Mouse (Mus musculus): ENCODE results near the gene Lrrc15.

Gene Lrrc15

DNA sequence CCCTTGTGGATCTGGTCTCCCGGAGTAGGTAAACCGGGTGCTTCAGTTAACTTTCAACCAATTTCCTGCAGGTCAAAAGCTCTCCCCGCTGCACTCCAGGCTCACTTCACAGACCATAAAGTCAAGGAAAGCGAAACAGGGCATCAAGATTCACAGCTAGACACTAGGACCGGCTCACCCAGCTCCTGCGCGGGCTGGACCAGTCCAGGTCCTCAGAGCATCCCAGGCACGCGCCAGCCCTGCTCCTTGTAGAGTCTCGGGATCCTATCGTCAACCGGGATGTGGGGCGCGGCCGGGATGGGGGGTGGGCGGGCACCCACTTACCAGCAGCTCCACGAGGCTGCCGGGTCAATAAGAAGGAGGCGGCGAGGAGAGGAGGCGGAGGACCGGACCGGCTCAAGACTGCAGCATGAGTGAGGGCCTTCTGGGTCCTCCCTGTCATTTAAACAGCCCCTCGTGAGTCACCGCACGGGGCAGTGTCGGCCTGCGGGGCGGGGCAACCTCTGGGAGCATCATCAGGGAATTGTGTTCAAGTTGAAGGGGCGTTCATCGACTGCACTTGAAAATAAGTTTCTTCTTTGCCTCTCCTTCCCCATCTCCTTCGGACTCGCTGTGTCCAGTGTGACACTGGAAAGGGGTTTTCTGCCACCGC, at the start of gene Lrrc15:
TSS of gene Lrrc15 (minus strand) at position 413 of the 652 bp plus-strand sequence.
- no peak for DNase-seq (ENCODE audit: low read depth)

DNA sequence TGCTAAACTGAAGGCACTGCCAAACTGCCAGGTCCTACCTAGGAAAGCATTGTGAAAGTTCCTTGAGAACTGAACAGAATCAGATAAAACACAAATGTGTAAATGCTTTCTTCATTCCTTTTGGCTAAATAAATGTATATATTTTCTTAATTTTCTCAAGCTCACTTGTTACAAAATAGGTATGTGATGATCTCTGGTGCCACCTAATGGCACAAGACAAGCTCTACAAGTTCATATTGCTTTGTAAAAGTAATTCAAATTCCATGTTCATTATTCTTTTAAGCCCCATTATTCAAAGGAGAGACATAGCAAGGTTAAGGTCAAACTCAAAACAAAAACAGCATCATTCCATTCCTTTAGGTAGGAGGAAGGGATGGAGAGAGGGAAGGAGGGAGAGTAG, 31.2 kb upstream of the Lrrc15 start:
- peak; percentile 53 for DNase-seq (ENCODE audit: low read depth)

GRCm38 (mm10) chr16:30310647-30311046, 27.6 kb upstream of the Lrrc15 start, which contains the start of gene Gp5:
TSS of gene Gp5 (minus strand) at chr16:30310779.
- no peak for DNase-seq (ENCODE audit: low read depth)

DNA sequence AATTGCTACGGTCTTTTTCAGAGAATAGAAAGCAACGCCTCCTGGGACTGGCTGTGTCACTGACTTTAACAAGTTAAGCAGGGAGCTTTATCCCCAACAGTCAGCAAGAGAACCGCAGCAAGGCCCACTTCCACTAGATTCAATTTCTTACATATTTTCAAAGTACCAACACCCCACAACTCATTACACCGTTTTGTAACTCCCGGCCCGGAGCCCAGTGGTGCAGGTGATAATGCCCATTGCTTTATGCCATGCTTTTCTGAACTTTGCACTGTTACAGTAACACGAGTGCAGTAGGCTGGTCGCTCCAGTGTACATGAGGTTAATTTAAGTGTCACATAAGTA, 27.1 kb upstream of the Lrrc15 start:
- no peak for DNase-seq (ENCODE audit: low read depth)

- peak; percentile 40 for DNase-seq (ENCODE audit: low read depth)
Measured at GRCm38 (mm10) chr16:30309395-30310170, 26.5 kb upstream of the Lrrc15 start.

DNA sequence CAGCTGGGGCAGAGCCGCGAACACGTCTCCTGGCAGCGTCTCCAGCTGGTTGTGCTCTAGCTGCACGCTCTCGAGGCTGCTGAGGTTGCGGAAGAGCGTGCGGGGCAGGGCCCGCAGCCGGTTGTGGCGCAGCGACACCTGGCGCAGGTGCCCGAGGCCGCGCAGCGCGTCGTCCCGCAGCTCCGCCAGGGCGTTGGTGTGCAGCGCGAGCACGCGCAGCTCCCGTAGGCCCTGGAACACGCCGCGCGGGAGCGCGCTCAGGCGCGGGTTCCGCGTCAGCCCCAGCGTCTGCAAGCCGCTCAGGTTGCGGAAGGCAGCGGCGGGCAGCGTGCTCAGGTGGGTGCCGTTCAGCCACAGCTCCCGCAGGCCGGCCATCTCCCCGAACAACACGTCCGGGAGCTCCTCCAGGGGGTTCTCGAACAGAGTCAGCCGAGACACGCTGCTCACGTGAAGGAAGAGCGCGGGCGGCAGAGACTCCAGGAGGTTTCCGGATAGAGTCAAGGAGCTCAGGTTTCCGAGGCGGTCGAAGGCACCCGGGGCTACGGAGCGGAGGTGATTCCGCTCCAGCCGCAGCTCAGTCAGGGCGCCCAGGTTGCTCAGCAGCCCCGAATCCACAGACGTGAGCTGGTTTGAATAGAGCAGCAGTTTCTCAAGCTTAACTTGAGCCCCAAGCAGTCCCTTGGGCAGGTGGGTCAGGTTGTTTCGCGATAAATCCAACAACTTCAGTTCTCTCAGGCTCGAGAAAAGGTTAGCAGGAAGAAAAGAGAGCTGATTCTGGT, 25.7 kb upstream of the Lrrc15 start:
- peak; percentile 63 for DNase-seq (ENCODE audit: low read depth)

DNA sequence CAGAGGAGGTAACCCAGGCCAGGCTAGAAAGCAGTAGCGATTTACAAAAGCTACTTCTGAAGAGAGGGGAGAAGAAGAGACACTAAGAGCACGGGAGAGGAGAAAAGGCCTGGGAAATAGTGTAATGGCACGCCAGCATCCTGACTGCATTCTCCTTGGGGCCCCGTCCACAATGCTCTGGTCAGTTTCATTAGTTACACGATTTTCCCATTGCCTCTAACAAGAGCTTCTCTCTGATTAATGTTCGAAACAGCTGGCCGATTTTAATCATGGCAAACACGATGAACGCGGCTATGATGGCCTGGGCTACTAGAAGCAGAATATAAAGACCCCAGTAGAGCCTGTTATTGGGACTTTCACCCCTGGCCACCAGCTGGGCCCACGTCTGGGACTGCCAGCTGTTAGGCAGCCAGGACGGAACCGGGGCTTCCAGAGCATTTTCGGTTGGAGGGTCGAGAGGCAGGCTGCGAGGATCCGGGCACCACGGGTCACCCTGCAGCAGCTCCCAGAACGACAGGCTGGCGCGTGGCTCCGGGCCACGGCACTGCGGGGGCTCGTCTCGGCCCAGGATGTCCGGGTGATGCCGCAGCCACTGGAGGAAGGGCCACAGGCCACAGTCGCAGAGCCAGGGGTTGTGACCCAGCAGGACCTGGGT, 25.0 kb upstream of the Lrrc15 start:
- DNase-seq (ENCODE audit: low read depth), result no peak

DNA sequence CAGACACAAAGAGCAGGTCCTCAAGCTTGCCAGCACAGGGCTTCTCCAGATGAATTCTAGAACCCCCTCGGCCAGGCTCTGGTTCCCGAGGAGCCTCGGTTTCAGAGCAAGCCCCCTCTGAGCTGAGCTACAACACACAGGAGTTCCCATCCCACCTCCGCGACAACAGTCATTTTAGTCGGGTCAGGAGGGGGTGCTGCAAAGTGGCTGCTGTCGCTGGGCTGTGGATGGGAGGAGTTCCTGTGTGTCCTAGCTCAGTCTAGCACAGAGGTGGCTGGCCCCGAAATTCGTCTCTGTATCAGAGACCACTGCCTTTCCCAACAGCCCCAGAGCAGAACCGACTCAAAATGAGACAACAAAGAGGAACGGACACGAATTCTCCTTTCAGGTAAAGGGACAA, 24.2 kb upstream of the Lrrc15 start:
- no peak for DNase-seq (ENCODE audit: low read depth)

- DNase-seq (ENCODE audit: low read depth), result no peak
Measured at GRCm38 (mm10) chr16:30306102-30306501, 23.0 kb upstream of the Lrrc15 start.

DNA sequence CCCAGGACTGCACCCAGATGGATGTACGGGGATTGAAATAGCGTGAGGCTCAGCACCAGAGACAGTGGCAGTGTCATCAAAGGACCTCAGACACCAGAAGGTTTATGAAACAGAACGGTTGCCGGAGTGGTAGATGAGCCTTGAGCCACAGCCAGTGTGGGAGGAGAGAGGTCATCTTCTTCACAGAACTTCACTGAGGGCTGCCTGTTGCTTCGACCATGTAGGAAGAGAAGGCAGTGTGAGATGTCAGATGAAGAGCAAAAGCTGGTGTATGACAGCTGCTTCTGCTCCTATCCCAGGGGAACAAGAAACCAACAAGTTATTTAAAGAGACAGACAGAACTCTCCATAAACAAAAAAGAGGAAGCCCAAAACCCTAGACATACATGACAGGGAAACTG, 21.2 kb upstream of the Lrrc15 start:
- DNase-seq (ENCODE audit: low read depth), result no peak

GRCm38 (mm10) chr16:30303411-30303810, 20.4 kb upstream of the Lrrc15 start:
- DNase-seq (ENCODE audit: low read depth), result no peak

GRCm38 (mm10) chr16:30302686-30303085, 19.6 kb upstream of the Lrrc15 start:
- no peak for DNase-seq (ENCODE audit: low read depth)

DNA sequence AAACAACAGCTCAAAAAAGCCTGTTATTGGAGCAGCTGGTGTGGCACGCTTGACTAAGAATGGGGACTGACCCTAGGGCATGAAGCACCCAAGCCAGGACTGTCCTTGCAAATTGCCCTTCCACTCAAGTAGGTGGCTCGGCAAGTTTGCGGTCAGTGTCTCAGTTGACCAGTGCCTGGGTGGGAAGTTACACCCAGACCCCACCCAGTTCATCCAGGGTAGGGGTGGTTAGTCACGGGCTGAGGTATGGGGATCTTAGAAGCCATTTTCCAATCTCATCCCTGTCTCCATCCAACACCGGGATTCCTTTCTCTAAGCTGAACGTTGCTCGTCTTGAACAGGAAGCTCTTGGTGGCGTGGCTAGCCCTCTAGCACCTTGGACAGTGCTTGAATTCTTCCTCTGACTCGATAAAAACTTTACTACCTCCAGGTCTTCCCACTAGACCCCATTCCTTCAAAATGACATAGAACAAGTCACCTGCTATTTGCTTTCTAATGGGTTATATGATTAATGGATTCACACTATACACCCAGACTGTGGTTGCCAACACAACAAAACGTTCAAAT, 16.7 kb upstream of the Lrrc15 start:
- no peak for DNase-seq (ENCODE audit: low read depth)

DNA sequence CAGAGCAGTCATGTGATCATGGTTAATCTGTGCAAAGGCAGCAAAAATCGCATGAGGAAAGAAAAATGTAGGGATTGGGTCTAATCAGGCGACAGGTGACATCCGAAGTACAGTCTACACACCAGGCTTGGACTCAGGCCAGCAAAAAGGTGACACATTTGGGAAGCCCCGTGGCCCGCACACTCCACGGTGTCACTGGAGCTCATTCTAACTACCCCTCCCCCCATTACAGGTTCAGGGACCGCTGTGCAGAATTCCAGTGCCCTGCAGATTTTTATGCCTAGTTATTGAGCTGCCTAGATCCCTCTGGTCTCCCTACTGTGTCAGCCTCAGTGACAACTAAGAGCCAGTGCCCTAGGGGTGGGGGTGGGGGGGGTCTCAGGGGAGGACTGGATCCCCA, 14.4 kb upstream of the Lrrc15 start:
- DNase-seq (ENCODE audit: low read depth), result no peak

GRCm38 (mm10) chr16:30296601-30297275, 13.7 kb upstream of the Lrrc15 start:
- DNase-seq (ENCODE audit: low read depth), result no peak

DNA sequence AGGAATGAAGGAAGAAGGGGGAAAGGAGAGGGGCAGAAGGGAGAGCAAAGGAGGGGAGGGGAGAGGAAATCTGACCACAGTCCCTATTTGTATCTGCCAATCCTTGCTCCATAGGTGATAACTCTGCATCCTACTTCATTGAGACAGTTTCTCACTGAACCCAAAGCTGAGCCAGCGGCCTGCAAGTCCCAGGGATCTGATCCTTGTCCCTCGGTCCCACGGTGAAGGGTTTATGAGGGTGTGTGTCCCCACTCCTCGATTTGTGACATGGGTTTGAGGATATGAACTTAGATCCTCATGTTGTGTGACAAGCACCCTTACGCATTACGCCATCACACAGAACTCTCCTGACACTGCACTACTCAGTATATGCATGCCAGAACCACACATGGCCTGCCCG, 12.1 kb upstream of the Lrrc15 start:
- no peak for DNase-seq (ENCODE audit: low read depth)

GRCm38 (mm10) chr16:30290436-30290835, 7.4 kb upstream of the Lrrc15 start:
- no peak for DNase-seq (ENCODE audit: low read depth)

DNA sequence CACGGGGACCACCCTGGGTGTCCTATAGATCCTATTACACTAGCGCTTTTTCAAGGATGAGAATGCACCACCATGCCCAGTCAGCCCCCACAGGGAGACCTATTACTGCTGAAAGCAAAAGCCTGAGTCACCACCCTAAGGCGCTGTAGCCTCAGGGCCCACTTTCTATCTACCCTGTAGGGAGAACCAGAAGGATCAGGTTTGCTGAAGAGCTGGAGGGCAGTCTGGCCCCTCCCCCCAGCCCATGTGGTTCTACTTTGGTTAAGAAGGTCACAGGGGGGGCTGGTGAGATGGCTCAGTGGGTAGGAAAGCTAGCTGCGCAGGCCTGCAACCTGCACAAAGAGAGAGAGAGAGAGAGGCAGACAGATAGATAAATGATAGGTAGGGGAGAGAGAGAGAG, 2.6 kb upstream of the Lrrc15 start:
- no peak for DNase-seq (ENCODE audit: low read depth)

- DNase-seq (ENCODE audit: low read depth), result peak; percentile 55
Measured at GRCm38 (mm10) chr16:30283743-30284337, 784 bp upstream of the Lrrc15 start.

GRCm38 (mm10) chr16:30280676-30281297, 2.3 kb downstream of the Lrrc15 start:
- DNase-seq (ENCODE audit: low read depth), result no peak

DNA sequence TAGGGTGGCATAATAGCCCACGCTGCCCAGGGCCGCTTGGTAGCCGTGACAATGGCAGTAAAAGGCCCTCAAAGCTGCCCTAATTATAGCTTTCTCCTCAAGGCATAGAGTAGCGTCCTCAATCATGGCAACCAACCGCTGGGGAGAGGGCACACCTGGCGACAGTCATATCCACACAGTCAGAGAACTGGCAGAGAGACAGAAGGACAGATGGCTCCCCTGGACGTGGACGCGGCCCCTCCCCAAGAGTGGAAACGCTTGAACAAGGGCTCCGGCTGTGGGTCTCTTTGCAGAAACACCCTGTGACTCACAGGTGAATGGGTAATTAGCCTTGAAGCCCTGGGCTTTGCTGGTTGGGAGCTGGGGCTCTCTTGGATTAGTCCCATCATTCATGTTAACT, 4.7 kb downstream of the Lrrc15 start:
- no peak for DNase-seq (ENCODE audit: low read depth)
